Mouse (Mus musculus): ENCODE measurements at regions not wholly inside any gene's neighbourhood (a gene's known extent, or its start where the extent isn't known, plus 50 kb on each side); places are given as distances from the start of the nearest gene placed in this dataset.

GRCm38 (mm10) chr14:58494400-58494987, 424.1 kb downstream of the Fgf9 start:
- CTCF ChIA-PET: no interaction called here

- CTCF ChIA-PET: no interaction called here
These were observed 421.8 kb downstream of the Fgf9 start for GRCm38 (mm10) chr14:58492118-58492517.

GRCm38 (mm10) chr14:58488803-58489202, 418.5 kb downstream of the Fgf9 start:
- CTCF ChIA-PET: no interaction called here

- CTCF ChIA-PET: no interaction called here
These were observed 417.5 kb downstream of the Fgf9 start for GRCm38 (mm10) chr14:58487836-58488235.

- CTCF ChIA-PET: no interaction called here
These were observed 410.1 kb downstream of the Fgf9 start for GRCm38 (mm10) chr14:58480454-58480853.

GRCm38 (mm10) chr14:58470678-58471077, 400.3 kb downstream of the Fgf9 start:
- CTCF ChIA-PET: no interaction called here

- CTCF ChIA-PET: no interaction called here
These were observed 398.1 kb downstream of the Fgf9 start for GRCm38 (mm10) chr14:58468451-58468850.

GRCm38 (mm10) chr14:58467856-58468255, 397.5 kb downstream of the Fgf9 start:
- CTCF ChIA-PET: no interaction called here

GRCm38 (mm10) chr14:58446776-58447354, 376.5 kb downstream of the Fgf9 start:
- CTCF ChIA-PET: no interaction called here

GRCm38 (mm10) chr14:58444496-58444895, 374.1 kb downstream of the Fgf9 start:
- CTCF ChIA-PET: no interaction called here

- CTCF ChIA-PET: interaction anchor here (0.7 kb wide), 1 partner anchor 1472 kb away, joined by 5 read pairs; no protein-coding TSS in a partner anchor
These were observed 372.2 kb downstream of the Fgf9 start for GRCm38 (mm10) chr14:58442501-58442900.

GRCm38 (mm10) chr14:58439963-58440362, 369.6 kb downstream of the Fgf9 start:
- CTCF ChIA-PET: no interaction called here

GRCm38 (mm10) chr14:58436096-58436495, 365.7 kb downstream of the Fgf9 start:
- CTCF ChIA-PET: no interaction called here

GRCm38 (mm10) chr14:58426472-58426871, 356.1 kb downstream of the Fgf9 start:
- CTCF ChIA-PET: no interaction called here

- CTCF ChIA-PET: no interaction called here
These were observed 351.6 kb downstream of the Fgf9 start for GRCm38 (mm10) chr14:58421904-58422303.

- CTCF ChIA-PET: no interaction called here
These were observed 347.2 kb downstream of the Fgf9 start for GRCm38 (mm10) chr14:58417545-58417944.

GRCm38 (mm10) chr14:58392055-58392726, 321.8 kb downstream of the Fgf9 start:
- CTCF ChIA-PET: no interaction called here

- CTCF ChIA-PET: no interaction called here
These were observed 320.4 kb downstream of the Fgf9 start for GRCm38 (mm10) chr14:58390741-58391140.

GRCm38 (mm10) chr14:58387348-58388000, 317.1 kb downstream of the Fgf9 start:
- CTCF ChIA-PET: no interaction called here

GRCm38 (mm10) chr14:58375056-58375455, 304.7 kb downstream of the Fgf9 start:
- CTCF ChIA-PET: no interaction called here

GRCm38 (mm10) chr14:58356824-58357223, 286.5 kb downstream of the Fgf9 start:
- CTCF ChIA-PET: no interaction called here

- CTCF ChIA-PET: no interaction called here
These were observed 282.6 kb downstream of the Fgf9 start for GRCm38 (mm10) chr14:58352986-58353385.

GRCm38 (mm10) chr14:58336148-58336547, 265.8 kb downstream of the Fgf9 start:
- CTCF ChIA-PET: no interaction called here
